Mouse (Mus musculus): ENCODE measurements around the gene Pou4f1.

The Pou4f1 gene

GRCm38 (mm10) chr14:104456976-104457375 is 10.8 kb downstream of the Pou4f1 start:
- DNase-seq (ENCODE audit: low spot score in 2 of 2), result no peak

- DNase-seq (ENCODE audit: low spot score in 2 of 2), result no peak
These were observed 14.0 kb downstream of the Pou4f1 start for GRCm38 (mm10) chr14:104453824-104454223.

- DNase-seq (ENCODE audit: low spot score in 2 of 2), result no peak
These were observed 33.5 kb downstream of the Pou4f1 start for GRCm38 (mm10) chr14:104434293-104434692.

- DNase-seq (ENCODE audit: low spot score in 2 of 2), result no peak
These were observed 37.0 kb downstream of the Pou4f1 start for GRCm38 (mm10) chr14:104430819-104431218.

GRCm38 (mm10) chr14:104423688-104424470 is 43.9 kb downstream of the Pou4f1 start:
- no peak for DNase-seq (ENCODE audit: low spot score in 2 of 2)
